Mouse (Mus musculus): ENCODE results near the gene Muc1. TPM values are rescaled to one million over a fixed set of nuclear protein-coding genes. Genes with fewer than 3 reads are reported as not detected.

Muc1 gene
- total and polyA plus RNA-seq, 3 experiments = 0.09 to 0.60 (median 0.38) TPM

DNA sequence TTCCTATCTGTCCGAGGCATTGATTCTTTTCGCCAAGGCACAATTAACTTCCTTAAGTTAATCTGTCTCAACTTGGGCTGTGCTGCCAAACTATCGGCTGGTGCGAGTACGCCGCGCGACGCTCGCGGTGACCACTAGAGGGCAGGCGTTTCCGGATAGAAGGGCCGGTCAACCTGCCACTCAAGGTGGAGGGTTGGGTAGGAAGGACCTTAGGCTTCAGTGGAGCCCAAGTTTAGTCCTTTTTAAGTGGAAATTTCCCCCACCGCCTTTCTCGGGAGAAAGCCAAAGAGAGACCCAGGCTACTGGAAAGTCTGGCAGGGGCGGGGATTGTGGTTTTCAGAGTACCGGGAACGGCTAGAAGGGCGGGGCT lies 692 bp upstream of the Muc1 start:
- dilution Hi-C loops (cut with MboI; ENCODE audit: extremely low pct_ligation_motif_present, extremely low pct_unique_long_range_greater_than_20kb, low sequenced_read_pairs) = no loop called here
- Histone ChIP-seq H3K27me3 (replicated peaks) (no peaks in the 10 kb centered on the region), H3K79me2 (replicated peaks; ENCODE audit: control insufficient read depth, extremely low read depth, insufficient read depth, poor library complexity, severe bottlenecking) (no peaks in the 10 kb centered on the region), H3K4me2 (ENCODE audit: insufficient read depth, low read depth, poor library complexity, severe bottlenecking) (peak overlapping the region; percentile 54), H3K27ac (ENCODE audit: insufficient read depth, low read depth) (no peak overlapping the region), H3K4me3 (replicated peaks in 1 of 3; ENCODE audit: low read depth in 2 of 3, low read length in 2 of 3, poor library complexity in 1 of 3) (peak overlapping the region in 1 of 3 experiments; percentile 43), H3K9me3 (replicated peaks; ENCODE audit: low read length) (no peaks in the 10 kb centered on the region), H3K9ac (ENCODE audit: insufficient read depth, low read depth) (peak overlapping the region; percentile 64), H3K36me3 (replicated peaks in 1 of 2; ENCODE audit: control insufficient read depth in 1 of 2, insufficient read depth in 1 of 2, low read length in 1 of 2) (peaks cover 0 to 18% of the 10 kb centered on the region in 2 experiments), H3K4me1 (ENCODE audit: control insufficient read depth in 1 of 2, insufficient read depth in 2 of 2) (peaks cover 12 to 40% of the 10 kb centered on the region in 2 experiments)
- peak; percentile 77 for DNase-seq (ENCODE audit: extremely low read depth)
- in situ Hi-C loops (cut with MboI; ENCODE audit: low pct_ligation_motif_present, low pct_unique_long_range_greater_than_20kb, low sequenced_read_pairs) = no loop called here
- TF ChIP-seq ETS1 (conservative IDR thresholded peaks at IDR 0.05; ENCODE audit: low read depth, low read length) (no peak), KAT2A (IDR thresholded peaks at IDR 0.05; ENCODE audit: insufficient replicate concordance, low read length) (0 out of 2 replicates have a peak, but pooled peaks have one; percentile 15), SMC3 (IDR thresholded peaks at IDR 0.05; ENCODE audit: low read depth, low read length) (peak; percentile 72), BHLHE40 (IDR thresholded peaks at IDR 0.05; ENCODE audit: low read depth, low read length) (0 out of 2 replicates have a peak, but pooled peaks have one; percentile 29), ZMIZ1 (IDR thresholded peaks at IDR 0.05; ENCODE audit: low read depth, low read length) (no peak), RAD21 (IDR thresholded peaks at IDR 0.05; ENCODE audit: low read depth, low read length) (peak; percentile 57), MAFK (IDR thresholded peaks at IDR 0.05; ENCODE audit: insufficient replicate concordance, low read length) (no peak), ZNF384 (IDR thresholded peaks at IDR 0.05; ENCODE audit: low read depth, low read length) (no peak), ZKSCAN1 (IDR thresholded peaks at IDR 0.05; ENCODE audit: borderline replicate concordance, low read depth, low read length) (no peak), GABPA (IDR thresholded peaks at IDR 0.05; ENCODE audit: insufficient replicate concordance, low read depth, low read length) (no peak), IRF4 (IDR thresholded peaks at IDR 0.05; ENCODE audit: low read depth, low read length) (peak; percentile 33; the same call in 1 of the 2 replicates), MAZ (IDR thresholded peaks at IDR 0.05; ENCODE audit: low read depth, low read length) (no peak), TCF12 (IDR thresholded peaks at IDR 0.05; ENCODE audit: low read depth, low read length) (peak; percentile 47), MEF2A (IDR thresholded peaks at IDR 0.05; ENCODE audit: borderline replicate concordance, low read depth, low read length) (no peak), USF1 (IDR thresholded peaks at IDR 0.05; ENCODE audit: low read depth, low read length) (no peak), PAX5 (IDR thresholded peaks at IDR 0.05; ENCODE audit: low read length) (no peak), ZC3H11A (IDR thresholded peaks at IDR 0.05; ENCODE audit: low read depth, low read length) (peak; percentile 18; the same call in 1 of the 2 replicates), ELF1 (IDR thresholded peaks at IDR 0.05; ENCODE audit: low read depth, low read length) (peak; percentile 75), CTCF (conservative IDR thresholded peaks at IDR 0.05 in 1 of 2, IDR thresholded peaks at IDR 0.05 in 1 of 2; ENCODE audit: low read depth in 2 of 2, low read length in 2 of 2) (peak; percentile 63 to 93), MAX (IDR thresholded peaks at IDR 0.05; ENCODE audit: low read length) (no peak), SIN3A (IDR thresholded peaks at IDR 0.05; ENCODE audit: low read length) (peak; percentile 52), EP300 (IDR thresholded peaks at IDR 0.05; ENCODE audit: low read length) (no peak), POLR2AphosphoS2 (IDR thresholded peaks at IDR 0.05; ENCODE audit: low read depth, low read length) (no peak), MYC (IDR thresholded peaks at IDR 0.05; ENCODE audit: low read depth, low read length) (no peak), CHD2 (IDR thresholded peaks at IDR 0.05; ENCODE audit: low read length) (peak; percentile 37; the same call in 1 of the 2 replicates), TBP (conservative IDR thresholded peaks at IDR 0.05; ENCODE audit: low read depth, low read length) (no peak), POLR2A (IDR thresholded peaks at IDR 0.05; ENCODE audit: low read depth, low read length) (peak; percentile 19; the same call in 1 of the 2 replicates), JUND (conservative IDR thresholded peaks at IDR 0.05; ENCODE audit: low read depth, low read length) (no peak), JUN (IDR thresholded peaks at IDR 0.05; ENCODE audit: insufficient read depth, low read depth, low read length) (no peak), USF2 (conservative IDR thresholded peaks at IDR 0.05; ENCODE audit: low read depth, low read length) (no peak), MXI1 (IDR thresholded peaks at IDR 0.05; ENCODE audit: low read depth, low read length) (no peak), UBTF (IDR thresholded peaks at IDR 0.05; ENCODE audit: low read depth, low read length) (no peak), NRF1 (IDR thresholded peaks at IDR 0.05; ENCODE audit: low read depth, low read length) (peak; percentile 28; the same call in 1 of the 2 replicates), HCFC1 (IDR thresholded peaks at IDR 0.05; ENCODE audit: low read depth, low read length) (peak; percentile 46; the same call in 1 of the 2 replicates), NELFE (IDR thresholded peaks at IDR 0.05; ENCODE audit: low read depth, low read length) (peak; percentile 44; the same call in 1 of the 2 replicates), E2F4 (IDR thresholded peaks at IDR 0.05; ENCODE audit: insufficient replicate concordance, low read depth, low read length) (no peak), RCOR1 (conservative IDR thresholded peaks at IDR 0.05; ENCODE audit: low read depth, low read length) (no peak), CHD1 (IDR thresholded peaks at IDR 0.05; ENCODE audit: low read depth, low read length) (no peak)
